Mouse (Mus musculus) liver, adult 2 months (tissue): ENCODE results near the gene Tmem209. TPM values are rescaled to one million over a fixed set of nuclear protein-coding genes. Genes with fewer than 3 reads are reported as not detected.

Experiments used
- DNase-seq: peaks from one replicate; pipeline ENCODE4 v3.0.0-alpha.2; 2011; ENCODE audit warnings: low read depth, low spot score; ENCODE audit errors: extremely low read depth
- H3K27ac ChIP-seq: fragments of 200-500 bp; replicated peaks from 2 replicates; pipeline ENCODE4 v1.5.1; 2012; ENCODE audit warnings: low read depth, mild to moderate bottlenecking, control low read depth, inconsistent platforms, low read length; ENCODE audit not compliant: insufficient read depth
- H3K27me3 ChIP-seq: fragments of 200-500 bp; 2 replicates; pipeline ENCODE4 v1.6.1; 2012; ENCODE audit warnings: mild to moderate bottlenecking, moderate library complexity, low read length, inconsistent platforms; ENCODE audit not compliant: control insufficient read depth, insufficient read depth
- H3K36me3 ChIP-seq: fragments of 200-500 bp; 2 replicates; pipeline ENCODE4 v1.6.1; 2012; ENCODE audit warnings: low read length, inconsistent platforms; ENCODE audit not compliant: control insufficient read depth, insufficient read depth
- H3K4me1 ChIP-seq: fragments of 200-500 bp; 2 replicates; pipeline ENCODE4 v1.6.1; 2011; ENCODE audit warnings: low read length; ENCODE audit not compliant: control insufficient read depth, insufficient read depth
- H3K4me3 ChIP-seq: fragments of 200-500 bp; 2 replicates; pipeline ENCODE4 v1.5.1; 2011; ENCODE audit warnings: low read depth, mild to moderate bottlenecking, control low read depth, low read length, moderate library complexity; ENCODE audit not compliant: insufficient read depth
- H3K79me2 ChIP-seq: fragments of 200-500 bp; 2 replicates; pipeline ENCODE4 v1.6.1; 2012; ENCODE audit warnings: inconsistent platforms, mild to moderate bottlenecking, low read length, moderate library complexity; ENCODE audit not compliant: control insufficient read depth, insufficient read depth
- H3K9ac ChIP-seq: fragments of 200-500 bp; 2 replicates; pipeline ENCODE4 v1.6.1; 2012; ENCODE audit warnings: low read depth, mild to moderate bottlenecking, control low read depth, inconsistent platforms, low read length
- CTCF ChIP-seq: fragments of 200-500 bp; IDR thresholded peaks from 2 replicates; pipeline ENCODE4 v1.5.1; 2011; ENCODE audit warnings: low read depth, low read length, control low read depth
- POLR2A ChIP-seq: fragments of 200-500 bp; IDR thresholded peaks from 2 replicates; pipeline ENCODE4 v1.6.1; 2011; ENCODE audit warnings: low read length, control low read depth; ENCODE audit not compliant: insufficient read depth; ENCODE audit errors: extremely low read depth
- WGBS: fragments of 180-500 bp; shearing (Covaris S2); methylation state at CpG from one replicate; pipeline ENCODE4 v1.1.7; 2018; 5-methylcytosine and 5-hydroxymethylcytosine counted together
- polyA plus RNA-seq: library from polyadenylated mRNA; depleted of rRNA; stranded (reverse); fragments of >200 nt; gene quantifications from 2 replicates; pipeline ENCODE4 v1.2.3, GENCODE M21; 2012
- total RNA-seq: library from RNA; depleted of rRNA; stranded (reverse); fragments of >200 nt; gene quantifications from 2 replicates; pipeline ENCODE4 v1.2.3, GENCODE M21; 2014

The Tmem209 gene
- total and polyA plus RNA-seq, 2 experiments, result 9.2 to 23.5 TPM

DNA sequence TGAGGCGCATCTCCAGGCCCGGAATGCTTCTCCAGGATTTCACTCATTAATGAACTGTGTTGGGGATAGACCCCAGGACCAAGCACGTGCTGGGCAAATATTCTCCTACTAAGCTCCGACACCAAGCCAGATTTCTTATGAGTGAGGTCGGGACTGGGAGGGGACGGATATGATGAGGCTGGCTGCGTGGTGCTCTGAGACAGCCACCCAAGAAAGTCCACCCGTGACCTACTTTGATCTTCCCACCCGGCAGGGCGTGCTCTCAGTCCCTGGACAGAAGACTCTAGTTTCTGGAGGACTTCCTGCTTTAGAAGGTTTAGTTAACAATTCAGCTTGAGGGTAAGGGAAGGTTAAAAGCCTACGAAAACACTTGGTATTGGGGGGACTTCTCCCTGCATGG lies 44.0 kb downstream of the Tmem209 start:
- H3K79me2 ChIP-seq, result no peaks in the 10 kb centered on the region
- DNase-seq, result no peak
- H3K4me1 ChIP-seq, result peaks cover 6% of the 10 kb centered on the region
- H3K27ac ChIP-seq, result no peak overlapping the region
- H3K36me3 ChIP-seq, result no peaks in the 10 kb centered on the region
- no peak for TF ChIP-seq POLR2A
- no peak for TF ChIP-seq CTCF
- no peak overlapping the region for H3K9ac ChIP-seq
- WGBS, result 90% methylated on average over 11 of the region's 11 CpGs
- H3K4me3 ChIP-seq, result no peak overlapping the region
- H3K27me3 ChIP-seq, result no peaks in the 10 kb centered on the region

DNA sequence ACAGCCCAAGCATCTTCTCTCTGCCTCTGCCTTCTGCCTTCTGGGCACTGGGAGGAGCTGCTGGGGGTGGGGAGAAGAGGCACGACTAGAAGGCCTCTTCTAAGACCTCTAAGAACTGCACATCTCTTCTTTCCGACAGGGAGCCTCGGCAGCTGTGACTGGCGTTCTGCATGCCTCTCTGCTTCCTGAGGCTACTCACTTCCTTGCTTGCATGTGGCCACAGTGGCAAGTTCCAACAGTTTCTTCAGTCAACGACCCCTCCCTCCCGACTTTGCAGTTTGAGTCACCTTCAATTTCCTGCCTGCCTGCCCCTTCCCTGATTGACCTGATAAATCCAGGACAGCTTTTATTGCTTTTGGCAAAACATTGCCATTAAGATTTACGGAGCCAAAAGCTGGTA lies 46.8 kb downstream of the Tmem209 start:
- no peaks in the 10 kb centered on the region for H3K36me3 ChIP-seq
- TF ChIP-seq CTCF (no peak), POLR2A (no peak)
- no peaks in the 10 kb centered on the region for H3K27me3 ChIP-seq
- DNase-seq, result no peak
- H3K9ac ChIP-seq, result no peak overlapping the region
- H3K4me3 ChIP-seq, result no peak overlapping the region
- H3K27ac ChIP-seq, result no peak overlapping the region
- WGBS, result 68% methylated on average over 7 of the region's 7 CpGs
- peaks cover 8% of the 10 kb centered on the region for H3K4me1 ChIP-seq
- no peaks in the 10 kb centered on the region for H3K79me2 ChIP-seq

DNA sequence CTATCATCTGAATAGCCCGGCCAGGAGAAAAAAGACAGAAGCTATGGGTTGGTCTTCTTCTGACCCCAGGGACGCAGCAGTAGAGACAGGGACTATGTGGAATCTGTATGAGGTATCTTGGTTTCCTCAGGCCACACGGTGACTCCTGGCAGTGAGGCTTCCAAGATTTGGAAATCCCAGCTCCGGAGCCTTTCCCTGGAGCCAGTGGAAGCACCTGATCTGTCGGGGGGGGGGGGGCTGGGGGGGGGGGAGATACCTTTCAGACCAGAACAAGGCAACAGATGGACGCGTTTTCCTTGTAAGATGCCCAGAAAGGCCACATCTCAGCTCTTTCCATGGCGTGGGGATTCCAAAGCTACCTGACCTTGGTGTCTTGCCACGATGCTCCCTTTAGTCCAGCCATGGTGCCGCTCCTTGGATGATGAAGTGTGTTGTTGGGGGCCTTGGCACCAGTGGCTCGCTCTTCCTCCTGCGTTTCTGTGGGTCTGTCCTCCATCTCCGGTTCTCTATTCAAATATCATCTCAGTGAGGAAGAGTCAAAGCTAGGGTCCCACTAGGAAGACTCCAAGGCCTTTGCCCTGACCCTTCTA lies 47.7 kb downstream of the Tmem209 start:
- Histone ChIP-seq H3K36me3 (no peaks in the 10 kb centered on the region), H3K27ac (no peak overlapping the region), H3K27me3 (no peaks in the 10 kb centered on the region), H3K9ac (no peak overlapping the region), H3K4me3 (no peak overlapping the region), H3K79me2 (no peaks in the 10 kb centered on the region), H3K4me1 (peaks cover 8% of the 10 kb centered on the region)
- DNase-seq, result no peak
- 87% methylated on average over 13 of the region's 13 CpGs for WGBS
- TF ChIP-seq CTCF (no peak), POLR2A (no peak)

DNA sequence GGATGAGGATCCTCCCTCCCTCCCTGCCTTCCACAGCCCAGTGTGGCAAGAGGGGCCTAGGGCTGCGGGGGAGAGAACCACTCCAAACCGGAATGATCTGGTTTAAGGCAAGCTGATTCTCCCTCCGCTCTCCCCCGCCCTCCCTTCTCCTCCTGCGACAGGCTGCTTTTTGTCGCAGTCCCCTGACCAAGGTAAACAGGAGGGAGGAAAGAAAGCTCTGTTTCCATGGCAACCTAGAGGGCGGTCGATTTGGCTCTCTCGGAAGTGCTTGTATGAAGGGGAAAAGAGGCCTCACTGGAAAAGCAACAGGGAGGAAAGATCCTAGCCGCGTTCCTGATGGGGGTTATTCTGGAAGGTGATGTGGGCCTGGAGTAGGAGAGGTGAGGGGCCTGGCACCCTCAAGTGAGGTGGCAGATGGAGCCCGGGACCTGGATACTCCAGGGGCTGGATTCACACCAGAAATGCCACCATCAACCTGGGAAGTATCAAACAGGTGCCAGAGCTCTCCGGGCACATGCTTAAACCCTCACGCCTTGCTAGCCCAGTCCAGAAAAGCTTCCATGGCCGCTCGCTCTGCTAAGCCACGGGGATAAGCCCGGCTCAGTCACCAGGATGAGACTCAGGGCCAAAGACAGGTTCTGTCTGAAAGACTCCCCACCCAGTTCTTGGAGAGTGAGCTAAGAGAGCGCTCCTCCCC lies 48.7 kb downstream of the Tmem209 start:
- peak; percentile 26 for DNase-seq
- Histone ChIP-seq H3K27ac (no peak overlapping the region), H3K4me3 (no peak overlapping the region), H3K79me2 (no peaks in the 10 kb centered on the region), H3K27me3 (no peaks in the 10 kb centered on the region), H3K4me1 (peaks cover 8% of the 10 kb centered on the region), H3K36me3 (no peaks in the 10 kb centered on the region), H3K9ac (no peak overlapping the region)
- TF ChIP-seq POLR2A (no peak), CTCF (no peak)
- WGBS, result 42% methylated on average over 19 of the region's 19 CpGs

DNA sequence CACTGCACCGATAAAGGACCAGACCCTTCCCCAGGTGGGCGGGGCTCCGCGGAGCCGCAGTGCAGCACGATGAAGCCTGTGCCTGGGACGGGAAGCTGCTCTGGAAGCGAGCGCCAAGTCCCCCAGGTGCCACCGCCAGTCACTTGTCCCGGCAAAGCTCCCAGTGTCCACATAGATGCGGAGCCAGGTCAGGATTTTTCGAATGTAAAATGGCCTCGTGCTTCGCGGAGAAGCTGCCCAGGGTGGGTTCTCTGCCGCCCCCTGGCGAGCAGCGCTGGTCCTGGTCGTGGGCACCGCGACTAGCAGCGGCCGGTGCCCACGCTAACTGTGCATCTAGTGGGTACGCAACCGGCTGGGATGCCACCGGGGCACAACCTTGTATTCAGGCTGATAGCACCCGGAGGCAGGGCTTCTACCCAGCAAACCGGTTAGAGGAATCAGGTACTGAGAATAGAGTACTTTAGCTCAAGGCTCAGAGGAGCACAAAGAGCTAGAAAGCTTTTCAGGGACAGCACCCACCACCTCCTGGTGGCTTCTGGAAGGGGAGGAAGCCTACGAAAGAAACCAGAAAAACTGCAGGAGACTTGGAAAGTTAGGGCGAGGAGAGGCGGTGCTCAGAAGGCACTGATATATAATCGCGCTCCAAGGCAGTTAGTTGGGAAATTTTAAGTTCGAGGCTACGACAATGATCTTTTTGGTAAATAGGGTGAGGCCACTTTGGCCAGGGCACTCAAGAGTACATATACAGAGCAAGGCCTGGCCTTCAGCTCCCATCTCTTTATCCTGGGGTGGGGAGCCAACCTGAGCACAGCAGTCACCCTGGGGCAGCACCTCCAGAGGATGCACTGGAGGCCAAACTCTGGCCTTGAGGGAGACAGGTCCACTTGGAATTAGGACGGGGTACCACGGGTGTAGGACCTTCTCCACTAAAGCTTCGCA lies 49.5 kb downstream of the Tmem209 start:
- Histone ChIP-seq H3K27ac (no peak overlapping the region), H3K36me3 (no peaks in the 10 kb centered on the region), H3K4me1 (peaks cover 8% of the 10 kb centered on the region), H3K79me2 (no peaks in the 10 kb centered on the region), H3K4me3 (peak overlapping the region; percentile 68), H3K27me3 (no peaks in the 10 kb centered on the region), H3K9ac (peak overlapping the region; percentile 70)
- TF ChIP-seq POLR2A, result no peak
- TF ChIP-seq CTCF, result peak; percentile 89
- WGBS, result 12% methylated on average over 40 of the region's 40 CpGs
- DNase-seq, result peak; percentile 38
